Mouse (Mus musculus) ovary, postnatal 36 days (tissue): ENCODE measurements at regions not wholly inside any gene's neighbourhood (a gene's known extent, or its start where the extent isn't known, plus 50 kb on each side); places are given as distances from the start of the nearest gene placed in this dataset.
A peak's percentile ranks its signal among the peaks of the same experiment; 100 is the strongest.

Experiments used
- DNase-seq: peaks from one replicate; pipeline ENCODE4 v3.0.0; 2022; ENCODE audit warnings: low spot score, mixed read lengths

DNA sequence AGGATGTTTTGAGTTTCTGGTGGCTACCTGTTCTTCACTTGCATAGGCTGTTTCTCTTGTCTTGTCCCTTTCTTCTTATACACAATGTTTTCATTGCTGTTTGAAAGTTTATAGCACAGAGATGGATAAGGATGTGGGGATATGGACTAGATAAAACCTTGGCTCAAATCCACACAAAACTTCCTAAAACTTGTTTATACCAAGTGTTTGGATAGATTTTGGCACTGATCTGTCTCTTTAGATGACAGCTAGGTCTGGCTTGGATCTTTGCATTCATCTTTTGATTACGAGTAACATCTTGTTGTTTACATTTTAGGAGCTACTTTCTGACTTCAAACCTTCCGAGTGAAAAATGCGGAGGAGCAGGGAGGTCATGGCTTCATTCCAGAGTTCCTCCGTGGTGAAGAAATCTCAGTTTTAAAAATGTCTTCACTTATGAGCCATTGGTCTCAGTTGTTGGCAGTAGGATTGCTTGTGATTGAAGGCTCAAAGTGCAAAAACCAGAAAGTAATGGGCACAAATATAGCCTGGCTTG is 190.1 kb upstream of the Pkn2 start:
- no peak for DNase-seq

DNA sequence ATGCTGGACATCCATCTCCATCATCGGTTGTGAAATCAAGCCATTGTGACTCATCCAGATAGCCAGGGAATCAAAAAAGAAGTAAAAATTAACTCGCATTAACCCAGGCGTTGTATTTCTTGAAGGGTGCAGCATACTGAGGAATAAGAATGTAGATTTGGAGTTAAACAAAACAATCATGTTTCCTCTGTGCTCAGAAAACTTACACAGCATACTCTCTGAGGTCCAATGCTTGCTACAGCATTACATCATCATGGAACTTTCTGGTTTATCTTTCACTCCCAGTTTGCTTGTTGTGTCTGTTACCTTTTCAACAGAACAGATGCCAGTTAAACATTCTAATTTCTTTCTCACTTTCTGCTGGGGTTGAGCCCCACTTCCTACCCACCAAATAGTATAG is 173.1 kb upstream of the Pkn2 start:
- no peak for DNase-seq

DNA sequence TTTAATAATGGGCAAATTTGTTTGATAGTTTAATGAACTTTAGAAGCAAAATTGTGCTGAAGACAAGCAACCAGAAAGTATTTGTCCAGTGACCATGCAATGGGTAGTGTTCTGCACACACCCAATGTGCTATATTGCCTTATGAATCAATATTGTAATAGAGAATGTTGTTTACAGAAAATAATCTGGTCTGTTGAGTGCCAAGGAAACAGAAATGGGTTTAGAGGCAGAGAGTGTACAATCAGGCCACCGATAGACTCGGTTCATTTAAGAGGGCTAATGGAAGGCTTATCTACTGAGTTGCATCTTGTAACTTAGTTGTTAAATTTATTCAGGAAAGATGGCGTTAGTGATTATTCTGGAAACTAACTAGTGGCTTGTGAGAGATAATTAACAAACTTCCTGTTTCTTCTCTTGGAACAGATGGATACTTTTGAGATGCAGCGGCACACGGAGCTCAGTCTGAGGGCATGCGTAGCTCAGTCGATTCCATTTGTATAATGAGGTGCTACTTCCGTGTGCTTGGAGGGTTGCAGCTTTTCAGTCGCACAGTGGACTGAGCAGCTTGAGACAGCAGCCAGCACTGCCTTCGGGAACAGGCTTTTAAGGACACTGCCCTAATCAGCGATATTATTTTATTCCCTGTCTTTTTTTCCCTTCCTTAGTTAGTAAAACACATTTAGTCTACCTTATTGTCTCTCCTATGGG is 171.6 kb upstream of the Pkn2 start:
- DNase-seq = no peak

DNA sequence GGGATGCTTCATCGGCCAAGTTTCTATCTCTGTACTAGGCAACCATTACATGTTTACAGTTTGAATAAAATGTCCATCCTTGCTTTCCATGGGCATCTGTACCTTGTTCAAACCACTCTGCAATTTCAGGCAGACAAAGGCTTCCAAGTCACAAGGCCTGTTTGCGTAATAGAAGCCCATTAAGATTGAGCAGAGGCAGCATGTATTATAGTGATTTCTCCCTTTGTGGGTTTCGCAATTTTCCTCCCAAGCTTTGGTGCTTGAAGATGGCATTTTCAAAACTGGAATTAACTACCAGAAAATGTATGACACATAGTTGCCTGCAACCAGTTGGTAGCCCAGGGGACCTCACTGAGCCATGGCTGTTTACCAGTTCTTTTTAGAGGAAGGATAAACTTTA is 158.9 kb upstream of the Pkn2 start:
- no peak for DNase-seq

DNA sequence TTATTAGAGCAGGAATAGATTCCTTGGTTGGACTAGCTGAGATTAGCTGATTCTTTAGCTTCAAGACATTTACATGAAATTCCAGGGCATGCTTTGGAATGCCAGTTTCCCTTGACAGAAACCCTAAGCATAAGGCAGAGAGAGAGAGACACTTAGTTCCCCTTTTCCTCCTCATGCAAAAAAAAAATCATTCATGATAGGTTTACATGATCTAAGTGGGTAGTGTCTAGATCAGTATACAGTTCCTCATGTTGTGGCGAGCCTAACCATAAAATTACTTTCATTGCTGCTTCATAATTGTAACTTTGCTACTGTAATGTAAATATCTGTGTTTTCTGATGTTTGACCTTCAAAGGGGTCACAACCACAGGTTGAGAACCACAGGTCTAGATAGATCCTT is 154.3 kb upstream of the Pkn2 start:
- no peak for DNase-seq

DNA sequence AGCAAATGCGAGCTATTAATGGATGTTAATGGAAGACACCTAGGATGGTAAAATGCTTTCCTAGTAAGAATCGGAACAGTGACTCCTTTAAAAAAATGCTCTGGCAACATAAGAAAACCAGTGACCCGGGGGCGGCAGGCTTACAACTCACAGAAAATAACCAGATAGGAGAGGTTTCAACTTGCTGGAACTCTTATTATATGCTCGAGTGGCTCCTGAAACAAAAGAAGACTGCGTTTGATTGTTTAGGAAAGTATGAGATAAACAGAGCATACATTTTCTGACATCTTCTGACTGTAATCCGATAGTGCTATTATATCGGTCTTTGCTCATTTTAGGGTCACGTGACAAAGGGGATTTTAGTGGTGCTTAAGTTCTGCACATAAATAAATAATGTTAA is 152.8 kb upstream of the Pkn2 start:
- DNase-seq = no peak

DNA sequence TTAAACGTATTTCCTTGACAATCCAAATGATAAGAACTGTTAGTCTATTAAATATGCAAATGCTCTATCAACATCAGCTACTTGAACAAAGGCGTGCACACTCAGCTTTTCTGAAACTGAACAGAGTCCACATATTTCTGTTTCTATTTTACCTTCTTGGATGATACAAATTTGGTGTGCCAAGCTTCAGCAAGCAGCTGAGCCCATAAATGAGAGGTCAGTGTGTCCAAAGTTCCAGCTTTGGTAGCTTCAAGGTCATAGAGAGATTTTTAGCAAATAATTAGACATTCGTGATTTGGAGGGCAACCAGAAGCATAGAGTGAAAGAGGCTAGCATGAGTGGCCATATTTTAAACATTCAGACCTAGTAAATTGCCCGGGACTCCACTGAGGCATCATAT is 140.7 kb upstream of the Pkn2 start:
- no peak for DNase-seq

DNA sequence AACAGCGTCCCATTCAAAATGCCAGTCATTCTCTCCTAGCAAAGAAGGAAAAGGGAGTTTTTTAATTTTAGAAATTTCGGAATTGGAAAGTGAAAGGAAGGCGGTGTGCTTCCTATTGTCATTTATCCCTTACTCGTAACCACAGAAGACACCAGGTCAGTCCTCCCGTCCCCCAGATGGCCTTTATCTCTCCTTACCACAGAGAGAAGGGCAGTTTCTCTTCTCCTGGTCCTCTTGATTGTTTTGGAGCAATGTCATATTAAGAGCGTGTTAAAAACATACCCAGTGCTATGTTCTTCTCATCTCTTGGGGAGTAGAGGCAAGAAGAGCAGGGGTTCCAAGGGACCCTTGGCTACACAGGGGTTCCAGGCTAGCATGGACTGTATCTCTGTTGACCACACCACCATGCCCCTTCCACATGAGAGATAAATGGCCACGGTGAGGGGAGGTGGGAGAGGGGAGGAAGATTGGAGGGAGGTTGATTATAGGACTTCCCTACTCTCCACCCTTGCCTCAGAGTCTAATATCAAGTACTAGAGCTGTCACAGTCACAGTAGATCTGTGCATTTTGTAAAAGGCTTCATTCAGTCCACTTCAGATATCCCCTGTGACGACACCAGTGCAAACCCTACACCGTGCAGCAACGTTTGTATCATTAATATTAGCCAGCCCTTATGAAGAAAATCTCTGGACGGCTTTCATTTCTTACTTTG is 139.5 kb upstream of the Pkn2 start:
- no peak for DNase-seq

DNA sequence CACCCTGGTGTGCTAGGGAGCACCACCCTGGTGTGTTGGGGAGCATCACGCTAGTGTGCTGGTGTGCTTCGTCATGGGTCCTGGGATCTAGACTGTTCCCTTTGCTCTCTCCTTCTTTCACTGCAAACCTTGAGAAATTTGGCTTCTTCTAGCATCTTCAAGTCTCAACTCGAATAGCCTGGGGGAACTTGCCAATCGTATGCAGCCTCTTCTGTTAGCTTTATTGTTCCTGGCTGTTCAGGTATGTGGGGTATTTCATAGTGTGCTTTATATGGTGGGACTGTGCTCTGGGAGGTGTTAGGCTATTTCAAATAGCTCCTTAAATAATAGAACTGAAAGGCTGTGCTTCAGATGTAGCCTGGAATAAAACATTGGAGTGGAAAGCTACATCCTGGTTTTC is 135.7 kb upstream of the Pkn2 start:
- no peak for DNase-seq

DNA sequence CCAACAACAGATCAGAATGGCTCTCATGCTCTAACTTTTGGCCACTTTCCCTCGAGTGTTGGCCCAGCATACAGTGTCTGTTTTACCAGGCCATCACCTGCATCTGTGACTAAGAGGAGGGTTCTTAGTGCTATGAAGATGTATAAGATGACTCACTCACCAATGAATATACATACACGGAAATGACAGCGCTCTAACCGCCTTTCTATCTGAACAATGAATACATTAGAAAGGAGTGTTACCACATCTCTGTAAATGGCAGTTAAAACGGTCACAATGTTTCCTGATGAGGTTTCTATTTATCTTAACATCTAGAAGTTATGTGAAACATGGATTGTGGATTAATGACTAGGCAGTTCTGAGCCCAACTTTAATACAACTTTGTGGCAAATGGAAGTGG is 135.0 kb upstream of the Pkn2 start:
- DNase-seq = no peak

DNA sequence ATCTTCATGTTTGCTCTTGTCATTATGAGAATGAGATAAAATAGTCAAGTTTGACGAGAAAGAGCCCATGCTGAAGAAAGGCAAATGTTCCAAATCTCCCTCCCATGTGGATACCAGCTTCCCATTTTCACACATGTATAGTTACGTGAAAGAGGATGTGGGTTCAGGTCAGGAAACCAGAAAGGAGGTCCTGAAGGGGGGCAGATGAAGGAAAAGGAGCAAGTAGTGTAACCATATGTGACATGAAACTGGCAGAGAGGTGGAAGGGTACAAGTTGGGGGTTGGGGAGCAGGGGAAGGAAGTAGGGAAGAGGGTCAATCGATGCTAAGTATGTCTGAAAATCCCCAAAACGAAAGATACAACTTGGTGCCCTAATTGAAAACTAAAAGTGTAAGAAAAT is 132.6 kb upstream of the Pkn2 start:
- DNase-seq = no peak

DNA sequence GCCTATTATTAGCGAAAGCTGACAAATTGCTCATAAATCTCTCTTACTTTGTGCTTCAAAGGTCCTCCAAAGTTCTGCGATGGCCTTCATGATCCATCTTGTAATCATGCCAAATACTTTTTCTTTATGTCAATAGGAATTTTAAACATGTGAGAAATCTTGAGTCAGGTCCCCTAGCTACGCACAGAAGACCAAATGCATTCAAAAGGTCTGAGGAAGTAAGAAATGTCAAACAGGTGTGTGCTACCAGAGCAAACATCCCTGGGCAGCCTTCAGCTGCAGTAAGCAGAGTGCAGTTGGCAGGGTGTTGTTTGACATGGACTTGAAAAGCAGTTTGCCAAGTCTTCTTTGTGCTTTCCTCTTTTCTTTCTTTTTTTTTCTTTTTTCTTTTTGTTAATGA is 125.2 kb upstream of the Pkn2 start:
- no peak for DNase-seq

DNA sequence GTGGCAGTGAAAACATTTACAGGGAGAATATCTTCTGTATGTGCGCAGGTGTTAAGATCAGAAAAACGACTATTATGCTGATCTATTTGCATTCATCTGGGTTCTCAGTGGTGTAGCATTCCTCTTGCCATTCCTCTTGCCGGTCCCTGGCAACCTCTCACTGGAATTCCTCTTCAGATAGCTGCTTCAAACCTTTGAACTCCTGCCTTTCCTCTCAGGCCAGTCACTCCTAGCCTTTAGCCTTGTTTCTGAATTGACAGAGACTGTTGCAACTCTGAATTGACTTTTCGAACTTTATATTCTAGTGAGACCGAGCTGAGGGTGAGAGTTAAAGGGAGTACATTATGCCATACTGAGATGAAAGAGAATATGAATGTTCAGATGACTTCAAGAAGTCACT is 120.1 kb upstream of the Pkn2 start:
- no peak for DNase-seq

DNA sequence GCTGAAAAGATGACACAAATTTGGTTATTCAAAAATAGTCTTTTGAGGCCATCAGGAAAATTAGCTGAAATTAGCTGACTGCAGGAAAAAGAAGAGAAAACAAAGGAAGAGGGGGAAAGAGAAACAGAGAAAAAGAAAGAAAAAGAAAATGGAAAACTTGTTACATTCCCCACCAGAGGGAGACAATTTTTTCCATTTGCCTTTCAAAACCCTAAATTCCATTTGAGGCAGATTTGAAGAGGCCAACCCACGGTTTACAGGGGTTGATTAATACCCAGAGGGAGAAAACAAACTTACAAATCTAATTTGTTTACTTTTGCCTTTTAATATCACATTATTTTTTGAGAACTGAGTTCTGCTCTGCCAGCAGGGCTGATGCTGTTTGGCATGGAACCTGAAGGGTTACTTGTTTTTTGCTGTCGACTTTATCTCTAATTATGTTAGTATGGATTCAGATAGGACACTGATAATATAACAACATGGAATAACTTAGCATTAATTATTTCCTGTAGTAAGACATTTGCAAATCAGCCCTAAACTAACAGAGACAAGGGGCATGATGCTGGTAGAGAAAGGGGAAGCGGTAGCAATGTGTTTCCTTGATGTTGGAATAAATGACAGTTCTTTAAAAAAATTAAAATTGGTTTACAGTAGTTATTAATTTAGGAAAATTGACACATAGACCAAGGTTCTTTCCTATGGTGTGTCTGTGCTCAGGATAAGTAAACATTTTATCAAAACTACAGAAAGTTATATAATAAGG is 114.4 kb upstream of the Pkn2 start:
- no peak for DNase-seq

DNA sequence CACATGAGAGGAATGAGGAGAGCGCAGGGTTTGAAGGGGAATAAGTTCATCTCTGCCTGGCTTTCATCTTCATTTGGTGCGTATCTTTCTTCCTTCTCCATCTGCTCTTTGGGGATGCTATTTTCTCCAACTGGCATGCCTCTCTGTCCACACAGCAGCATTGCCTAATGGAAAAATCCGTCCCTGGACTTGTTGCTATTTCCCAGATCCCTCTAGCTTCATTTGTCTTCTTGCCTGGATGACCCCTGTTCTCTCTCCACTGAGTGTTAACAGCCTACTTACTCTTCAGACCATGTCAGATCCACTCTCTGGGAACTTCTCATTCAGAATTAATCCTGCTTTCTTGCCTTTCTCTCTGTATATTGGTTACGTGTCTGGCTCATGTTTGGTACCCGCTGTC is 102.7 kb upstream of the Pkn2 start:
- DNase-seq = no peak

DNA sequence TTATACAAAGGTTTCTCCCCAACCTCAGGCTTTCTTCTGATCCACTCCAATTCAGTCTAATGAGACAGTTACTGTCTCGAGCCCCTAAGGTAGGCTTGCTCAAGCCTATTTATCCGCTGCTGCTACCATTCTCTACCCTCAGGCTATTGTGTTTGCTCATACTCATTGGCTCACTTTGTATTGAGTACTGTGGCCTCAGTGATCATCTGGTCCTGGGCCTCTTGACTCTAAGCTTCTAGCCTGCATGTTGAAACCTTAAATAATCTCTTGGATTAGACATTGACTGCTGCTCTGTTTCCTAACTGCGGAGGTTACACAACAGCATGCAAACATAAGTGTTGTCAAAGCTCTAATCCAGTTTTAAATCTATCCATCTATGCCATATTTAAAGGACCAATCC is 99.4 kb upstream of the Pkn2 start:
- no peak for DNase-seq

DNA sequence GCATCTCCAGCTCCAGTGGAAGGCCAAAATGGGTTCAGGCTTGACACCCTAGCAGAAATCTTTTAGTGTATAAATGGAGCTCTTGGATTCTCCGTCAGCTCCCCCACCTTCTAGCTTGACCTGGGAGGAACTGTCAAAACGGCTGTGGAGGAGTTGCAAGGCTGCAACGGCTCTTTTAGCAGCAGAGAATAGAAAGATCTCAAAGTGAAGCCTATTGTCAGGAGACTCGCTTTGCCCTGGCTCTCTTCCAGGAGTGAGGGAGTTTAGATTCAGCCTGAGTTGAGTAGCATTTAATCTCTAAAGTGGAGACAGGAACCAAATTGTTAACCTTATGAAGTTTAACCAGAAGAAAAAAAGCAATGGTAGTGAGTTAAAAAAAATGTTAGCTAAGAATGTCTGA is 97.4 kb upstream of the Pkn2 start:
- DNase-seq = peak; percentile 7

DNA sequence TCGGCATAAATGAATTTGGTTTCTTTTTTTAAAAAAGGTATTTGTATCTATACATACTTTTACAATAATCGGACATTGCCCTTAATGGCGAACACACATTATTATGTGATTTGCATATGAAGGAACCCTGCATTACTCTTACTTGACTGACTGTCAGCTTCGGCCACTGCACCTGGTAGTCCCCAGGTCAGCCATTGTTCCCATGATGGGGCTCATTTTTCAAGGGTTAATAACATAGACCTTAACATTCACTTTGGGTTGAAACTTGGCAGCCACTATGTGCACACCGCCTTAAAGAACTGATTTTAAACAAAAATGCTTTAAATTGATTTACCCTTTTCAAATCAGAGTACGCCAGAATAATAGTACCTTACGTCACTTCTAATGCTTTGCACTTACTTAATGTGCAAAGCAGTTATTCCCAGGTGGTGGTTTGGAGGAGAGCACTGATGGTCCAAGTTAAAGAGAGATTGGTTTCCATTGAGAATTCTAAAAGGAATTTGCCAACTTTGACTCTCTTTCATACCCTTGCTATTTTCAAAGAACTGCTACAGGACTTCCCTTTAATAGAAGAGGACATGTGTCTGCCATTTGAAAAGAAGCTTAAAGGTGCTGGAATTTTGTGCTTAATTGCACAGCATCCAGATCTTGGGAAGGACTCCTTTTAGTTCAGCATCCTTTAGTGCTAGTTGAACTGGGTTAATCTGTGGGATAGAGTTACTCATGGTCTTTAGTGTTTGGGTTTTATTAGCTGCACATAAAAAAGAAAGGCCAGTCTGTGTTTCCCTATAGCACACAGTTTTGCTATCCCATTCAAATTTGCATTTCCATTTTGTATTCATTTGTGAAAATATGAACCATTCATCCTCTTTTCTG is 95.0 kb upstream of the Pkn2 start:
- no peak for DNase-seq

DNA sequence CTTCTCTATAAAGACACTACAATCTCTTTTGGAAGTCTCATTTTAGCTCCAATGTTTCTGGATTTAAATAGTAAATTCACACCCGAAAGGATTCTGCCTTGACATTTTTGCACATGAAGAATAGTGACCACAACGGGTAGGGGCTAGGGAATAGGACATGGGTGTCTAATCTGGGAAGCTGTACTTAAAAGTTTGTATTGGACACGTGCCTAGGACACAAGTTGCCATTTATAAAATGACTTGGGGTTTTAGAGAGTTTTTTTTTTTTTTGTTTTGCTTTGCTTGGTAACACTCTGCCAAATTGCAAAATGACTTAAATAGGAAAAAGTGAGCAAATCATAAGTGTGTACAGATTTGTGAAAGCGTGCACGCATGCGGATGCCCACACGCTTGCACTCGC is 93.8 kb upstream of the Pkn2 start:
- no peak for DNase-seq

DNA sequence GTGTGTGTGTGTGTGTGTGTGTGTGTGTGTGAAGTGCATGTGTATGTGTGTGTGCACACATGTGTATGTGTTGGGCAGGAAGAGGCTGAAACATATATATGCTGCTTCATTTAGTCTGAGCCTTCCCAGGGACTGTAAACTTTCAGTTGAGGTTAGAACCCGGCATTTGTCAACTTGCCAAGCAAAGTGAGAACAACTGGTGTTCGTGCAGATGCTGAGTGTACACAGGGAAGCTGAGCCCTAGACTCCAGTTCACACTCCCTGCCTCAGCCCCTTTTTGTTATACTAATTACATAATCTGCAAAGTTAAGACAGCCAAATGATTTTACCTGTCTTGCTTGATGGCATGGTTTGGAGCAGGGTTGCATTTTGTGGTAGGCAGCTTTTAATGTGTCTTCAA is 87.7 kb upstream of the Pkn2 start:
- DNase-seq = no peak

DNA sequence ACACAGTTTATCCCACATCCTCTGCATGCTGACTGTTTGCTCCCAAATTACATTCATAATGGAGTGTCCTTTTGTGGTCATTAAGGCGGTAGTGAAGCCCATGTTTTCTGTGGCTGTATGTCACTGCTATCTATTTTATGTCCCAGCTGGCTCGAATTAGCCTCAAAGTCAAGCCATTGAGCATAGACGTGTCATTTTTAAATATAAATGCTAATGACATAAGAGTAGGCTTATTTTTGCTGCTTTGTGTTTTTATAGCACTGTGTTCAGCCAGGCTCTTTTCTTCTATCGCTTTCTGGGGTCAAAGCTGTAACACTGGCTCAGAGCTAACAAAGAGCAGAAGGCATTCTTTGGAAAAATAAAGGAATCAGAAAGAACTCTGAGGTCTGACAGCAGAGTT is 83.8 kb upstream of the Pkn2 start:
- DNase-seq = no peak

DNA sequence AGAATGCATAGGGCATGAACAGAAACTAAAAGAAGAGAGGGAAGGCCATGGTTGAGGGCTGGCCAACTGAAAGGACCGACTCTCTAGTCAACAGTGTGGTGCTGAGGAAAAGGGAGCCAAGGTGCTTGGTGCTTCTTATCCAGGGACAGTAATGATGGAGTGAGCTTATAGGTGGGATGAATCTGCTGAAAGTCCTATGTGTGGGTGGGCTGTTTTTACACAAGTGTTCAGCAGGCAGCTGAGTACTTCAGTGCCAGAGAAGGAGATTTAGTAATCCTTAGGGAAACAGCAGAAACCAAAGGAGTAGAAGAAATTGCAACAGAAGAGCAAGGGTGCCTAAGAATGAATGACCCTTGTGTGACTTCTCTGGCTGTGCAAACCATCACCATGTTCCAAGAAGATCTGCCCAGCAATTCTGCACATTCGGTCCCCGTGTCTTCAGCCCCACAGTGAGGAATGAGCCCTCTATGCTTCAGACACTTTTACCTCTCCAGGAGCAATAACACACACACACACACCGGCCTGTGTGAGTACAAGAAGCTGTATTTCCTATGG is 82.1 kb upstream of the Pkn2 start:
- no peak for DNase-seq
